Mouse (Mus musculus) hindbrain, embryonic 11.5 days (tissue): ENCODE results near the gene Tsc22d3. TPM values are rescaled to one million over a fixed set of nuclear protein-coding genes. Genes with fewer than 3 reads are reported as not detected.

Experiments
- ATAC-seq: fragments of 200-750 bp; cut with Nextera tagmentation; 2 replicates; pipeline ENCODE4 v1.8.0; 2017; ENCODE audit warnings: mild to moderate bottlenecking, moderate TSS enrichment, moderate library complexity; ENCODE audit not compliant: low FRiP score
- DNase-seq: peaks from one replicate; pipeline ENCODE4 v3.0.0-alpha.2; 2015; ENCODE audit warnings: low spot score
- H3K27ac ChIP-seq: fragments of 300-500 bp; sonication (generic); 2 replicates; pipeline ENCODE4 v1.5.1; 2014; ENCODE audit warnings: mild to moderate bottlenecking, low read depth, low read length
- H3K27me3 ChIP-seq: fragments of 300-500 bp; sonication (generic); 2 replicates; pipeline ENCODE4 v1.6.1; 2014; ENCODE audit warnings: mild to moderate bottlenecking, low read length, moderate library complexity, mixed read lengths; ENCODE audit not compliant: control insufficient read depth, insufficient read depth
- H3K36me3 ChIP-seq: fragments of 300-500 bp; sonication (generic); 2 replicates; pipeline ENCODE4 v1.6.1; 2014; ENCODE audit warnings: mild to moderate bottlenecking, low read length, moderate library complexity, mixed read lengths; ENCODE audit not compliant: control insufficient read depth, insufficient read depth
- H3K4me1 ChIP-seq: fragments of 300-500 bp; sonication (generic); replicated peaks from 2 replicates; pipeline ENCODE4 v1.6.1; 2014; ENCODE audit warnings: low read length, mixed read lengths; ENCODE audit not compliant: control insufficient read depth, insufficient read depth
- H3K4me2 ChIP-seq: fragments of 300-500 bp; sonication (generic); replicated peaks from 2 replicates; pipeline ENCODE4 v1.6.1; 2014; ENCODE audit warnings: mild to moderate bottlenecking, low read depth, low read length
- H3K4me3 ChIP-seq: fragments of 300-500 bp; sonication (generic); 2 replicates; pipeline ENCODE4 v1.5.1; 2014; ENCODE audit warnings: low read depth, low read length
- H3K9ac ChIP-seq: fragments of 300-500 bp; sonication (generic); 2 replicates; pipeline ENCODE4 v1.6.1; 2014; ENCODE audit warnings: low read depth, low read length
- H3K9me3 ChIP-seq: fragments of 300-500 bp; sonication (generic); 2 replicates; pipeline ENCODE4 v1.6.1; 2016; ENCODE audit warnings: low read length; ENCODE audit not compliant: control insufficient read depth
- WGBS: fragments of 180-500 bp; shearing (Covaris S2); extraction: QIAGEN DNeasy Blood & Tissue Kit; methylation state at CpG from one replicate; pipeline ENCODE4 v1.1.7; 2014; 5-methylcytosine and 5-hydroxymethylcytosine counted together
- polyA plus RNA-seq: library from polyadenylated mRNA; unstranded; fragments of >200 nt; fragmentation: Nextera tagmentation; extraction: Ambion mirVana; gene quantifications from 2 replicates; pipeline ENCODE4 v1.2.1, GENCODE M21; 2014

Gene Tsc22d3
- polyA plus RNA-seq, 1 experiment from 2014 or later = 147 TPM

DNA sequence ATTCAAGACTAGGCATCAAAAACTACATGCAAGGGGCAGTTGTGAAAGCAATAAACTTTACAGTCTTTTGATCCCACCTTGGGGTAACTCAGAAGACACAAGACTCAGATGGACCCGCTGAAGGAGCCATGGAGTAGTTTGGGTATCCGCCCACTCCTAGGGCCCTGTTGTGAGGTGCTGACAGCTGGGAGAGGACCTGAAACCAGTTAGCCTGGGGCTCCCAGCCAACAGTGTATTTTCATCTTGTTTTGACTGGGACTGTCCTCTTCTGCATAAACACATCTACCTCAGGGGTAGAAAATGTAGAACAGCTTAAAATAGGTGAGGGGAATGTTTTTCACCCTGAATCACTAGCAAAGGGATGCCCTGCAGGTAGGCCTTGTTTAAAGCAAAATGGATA is 44.5 kb downstream of the Tsc22d3 start:
- no peaks in the 10 kb centered on the region for H3K4me1 ChIP-seq
- H3K4me3 ChIP-seq = no peak overlapping the region
- DNase-seq (no peak), ATAC-seq (no peak)
- peaks cover 11% of the 10 kb centered on the region for H3K27me3 ChIP-seq
- H3K9me3 ChIP-seq = no peaks in the 10 kb centered on the region
- no peak overlapping the region for H3K4me2 ChIP-seq
- no peak overlapping the region for H3K27ac ChIP-seq
- WGBS = 72% methylated on average over 2 of the region's 2 CpGs
- no peak overlapping the region for H3K9ac ChIP-seq
- H3K36me3 ChIP-seq = no peaks in the 10 kb centered on the region

DNA sequence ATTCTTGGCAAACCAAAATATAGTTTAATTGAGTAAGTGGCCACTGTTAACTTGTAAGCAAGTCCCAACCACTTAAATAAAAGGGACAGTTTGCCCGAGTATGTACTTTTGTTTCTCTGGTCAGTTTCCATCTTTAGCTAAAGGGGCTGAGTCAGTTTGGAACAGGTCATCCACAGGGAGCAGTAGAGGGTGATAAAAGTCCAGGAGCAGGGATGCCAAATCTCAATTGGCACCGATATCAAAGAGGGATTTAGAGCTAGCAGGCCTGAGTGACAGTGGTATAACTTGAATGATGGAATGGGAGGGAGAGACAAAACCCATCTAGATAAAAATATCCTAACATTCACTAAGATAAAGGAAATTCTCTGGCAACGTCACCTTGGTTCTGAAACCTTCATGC is 45.0 kb downstream of the Tsc22d3 start:
- no peaks in the 10 kb centered on the region for H3K9me3 ChIP-seq
- ATAC-seq (no peak), DNase-seq (no peak)
- no peaks in the 10 kb centered on the region for H3K4me1 ChIP-seq
- no peaks in the 10 kb centered on the region for H3K36me3 ChIP-seq
- no peak overlapping the region for H3K4me2 ChIP-seq
- no peak overlapping the region for H3K27ac ChIP-seq
- H3K9ac ChIP-seq = no peak overlapping the region
- WGBS = 84% methylated on average over 3 of the region's 3 CpGs
- peaks cover 11% of the 10 kb centered on the region for H3K27me3 ChIP-seq
- no peak overlapping the region for H3K4me3 ChIP-seq

DNA sequence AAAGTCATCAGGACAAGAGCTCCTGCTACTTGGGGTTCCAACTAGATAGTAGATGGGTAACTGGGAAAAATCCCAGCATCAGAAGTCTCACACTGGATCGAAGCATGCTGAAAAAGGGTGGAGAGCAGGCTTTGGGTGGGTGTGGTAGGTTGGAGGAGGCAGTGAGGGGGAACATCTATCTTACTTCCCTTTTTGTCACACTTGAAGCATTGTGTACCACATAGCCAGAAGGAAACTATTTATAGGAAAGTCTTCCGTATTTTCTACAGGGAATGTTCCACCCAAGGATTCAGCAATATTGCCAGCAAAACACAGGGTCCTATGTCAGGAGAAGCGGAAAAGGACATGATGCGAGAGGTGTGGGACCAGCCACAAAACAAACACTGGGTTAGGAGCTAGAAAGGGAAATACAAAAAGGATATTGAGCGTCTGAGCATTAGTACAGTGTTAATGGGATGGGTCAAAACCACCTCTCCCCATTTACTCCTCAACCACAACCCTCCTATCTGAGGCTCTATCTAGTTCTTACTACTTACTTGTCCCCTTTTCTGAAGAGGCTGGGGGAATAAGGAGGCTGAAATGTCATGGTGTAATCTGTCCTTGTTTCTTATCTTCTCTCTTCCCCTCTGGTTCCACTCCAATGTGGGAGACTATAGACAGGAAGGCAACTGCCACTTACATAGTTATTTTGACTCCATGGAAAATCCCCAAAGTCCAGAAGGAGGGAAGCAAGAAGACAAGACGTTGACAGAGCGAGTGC is 52.6 kb downstream of the Tsc22d3 start:
- DNase-seq = no peak
- Histone ChIP-seq H3K4me2 (no peak overlapping the region), H3K36me3 (no peaks in the 10 kb centered on the region), H3K27me3 (peaks cover 11% of the 10 kb centered on the region; the same call in 1 of the 2 replicates), H3K4me1 (no peaks in the 10 kb centered on the region), H3K4me3 (no peak overlapping the region), H3K27ac (no peak overlapping the region), H3K9me3 (no peaks in the 10 kb centered on the region), H3K9ac (no peak overlapping the region)
- ATAC-seq = no peak
- 84% methylated on average over 7 of the region's 7 CpGs for WGBS

DNA sequence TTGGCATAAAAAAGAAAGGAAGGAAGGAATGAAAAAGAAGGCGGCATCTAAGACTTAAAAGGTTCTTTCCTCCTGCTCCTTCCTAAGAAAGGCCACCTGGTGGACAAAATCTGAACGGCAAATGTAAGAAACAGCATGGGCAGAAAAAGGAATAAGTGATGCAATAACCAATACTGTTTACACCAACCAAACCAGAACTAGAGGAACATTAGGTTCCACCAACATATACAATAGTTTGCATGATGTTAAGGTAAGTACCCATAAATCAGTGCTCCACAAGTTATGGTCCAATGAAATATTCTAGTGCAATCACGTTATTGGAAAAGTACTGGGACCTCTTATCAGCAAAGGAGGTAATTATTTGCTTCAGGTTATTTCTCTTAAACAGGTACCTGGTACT is 55.7 kb downstream of the Tsc22d3 start:
- peak; percentile 69 for DNase-seq
- peaks cover 15% of the 10 kb centered on the region for H3K27me3 ChIP-seq
- WGBS = 38% methylated on average over 3 of the region's 3 CpGs

DNA sequence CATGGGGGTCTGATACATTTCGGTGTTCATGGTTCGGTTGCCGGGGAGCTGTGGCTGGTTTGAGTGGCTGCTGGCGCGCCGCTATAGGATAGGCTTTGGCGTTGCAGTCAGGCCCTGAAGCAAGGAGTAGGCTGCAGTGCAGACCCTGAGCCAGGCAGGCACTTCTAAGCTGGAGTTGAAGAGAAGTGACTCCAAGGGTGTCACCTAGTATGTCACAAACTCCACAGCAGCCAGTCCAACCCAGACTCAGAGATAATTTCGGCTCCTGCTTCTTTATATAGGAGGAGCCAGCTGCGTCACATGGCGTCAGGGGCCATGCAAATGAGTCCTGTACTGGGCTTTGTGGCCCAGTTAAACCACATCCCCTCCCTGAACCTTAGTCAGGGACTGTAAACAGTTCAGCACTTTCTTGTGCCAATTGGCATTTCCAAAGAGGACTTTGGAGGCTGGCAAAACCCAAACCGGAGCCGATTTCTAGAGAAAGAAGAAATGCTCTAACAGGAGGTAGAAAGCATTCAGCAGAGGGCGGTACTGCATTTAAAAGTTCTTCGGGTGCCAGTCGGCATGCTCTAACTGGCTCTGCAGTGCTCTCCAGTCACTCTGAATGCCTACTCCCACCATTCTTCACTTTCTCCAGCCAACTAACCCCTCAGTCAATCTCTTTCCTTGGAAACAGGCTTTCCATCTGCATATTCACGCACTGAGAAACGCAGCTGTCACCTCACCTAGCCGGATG is 57.4 kb downstream of the Tsc22d3 start:
- H3K4me1 ChIP-seq = no peaks in the 10 kb centered on the region
- DNase-seq (peak; percentile 66), ATAC-seq (peak; percentile 83)
- WGBS = 29% methylated on average over 18 of the region's 18 CpGs
- no peaks in the 10 kb centered on the region for H3K9me3 ChIP-seq
- H3K4me2 ChIP-seq = peak overlapping the region; percentile 58
- no peaks in the 10 kb centered on the region for H3K36me3 ChIP-seq
- H3K4me3 ChIP-seq = peak overlapping the region; percentile 42
- H3K27ac ChIP-seq = peak overlapping the region; percentile 82
- H3K9ac ChIP-seq = peak overlapping the region; percentile 69
- H3K27me3 ChIP-seq = peaks cover 18% of the 10 kb centered on the region

More for the DNA sequence above, 55.7 kb downstream of the Tsc22d3 start:
- Histone ChIP-seq H3K36me3 (no peaks in the 10 kb centered on the region), H3K4me1 (no peaks in the 10 kb centered on the region), H3K27ac (no peak overlapping the region), H3K4me3 (no peak overlapping the region), H3K9ac (no peak overlapping the region), H3K9me3 (no peaks in the 10 kb centered on the region), H3K4me2 (no peak overlapping the region)
- ATAC-seq = no peak

DNA sequence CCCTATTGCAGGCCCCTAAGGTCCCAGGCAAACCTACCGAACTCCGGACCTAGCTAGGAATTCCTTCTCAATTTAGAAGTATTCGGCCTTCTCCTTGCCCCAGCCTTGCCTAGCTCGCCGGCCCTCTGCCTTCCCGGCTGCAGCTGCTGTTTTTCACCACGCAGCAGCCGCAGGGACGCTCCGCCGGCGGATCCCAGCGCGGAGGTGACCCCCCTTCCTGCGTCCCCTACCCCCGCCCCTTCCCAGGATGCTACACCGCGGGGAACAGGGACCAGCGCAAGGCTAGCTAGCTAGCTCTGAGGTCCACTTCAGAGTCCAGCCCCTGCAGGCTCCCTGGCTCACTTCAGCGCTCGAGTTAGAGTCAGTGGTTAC is 58.0 kb downstream of the Tsc22d3 start:
- Histone ChIP-seq H3K27ac (peak overlapping the region; percentile 82), H3K27me3 (peaks cover 16% of the 10 kb centered on the region)

DNA sequence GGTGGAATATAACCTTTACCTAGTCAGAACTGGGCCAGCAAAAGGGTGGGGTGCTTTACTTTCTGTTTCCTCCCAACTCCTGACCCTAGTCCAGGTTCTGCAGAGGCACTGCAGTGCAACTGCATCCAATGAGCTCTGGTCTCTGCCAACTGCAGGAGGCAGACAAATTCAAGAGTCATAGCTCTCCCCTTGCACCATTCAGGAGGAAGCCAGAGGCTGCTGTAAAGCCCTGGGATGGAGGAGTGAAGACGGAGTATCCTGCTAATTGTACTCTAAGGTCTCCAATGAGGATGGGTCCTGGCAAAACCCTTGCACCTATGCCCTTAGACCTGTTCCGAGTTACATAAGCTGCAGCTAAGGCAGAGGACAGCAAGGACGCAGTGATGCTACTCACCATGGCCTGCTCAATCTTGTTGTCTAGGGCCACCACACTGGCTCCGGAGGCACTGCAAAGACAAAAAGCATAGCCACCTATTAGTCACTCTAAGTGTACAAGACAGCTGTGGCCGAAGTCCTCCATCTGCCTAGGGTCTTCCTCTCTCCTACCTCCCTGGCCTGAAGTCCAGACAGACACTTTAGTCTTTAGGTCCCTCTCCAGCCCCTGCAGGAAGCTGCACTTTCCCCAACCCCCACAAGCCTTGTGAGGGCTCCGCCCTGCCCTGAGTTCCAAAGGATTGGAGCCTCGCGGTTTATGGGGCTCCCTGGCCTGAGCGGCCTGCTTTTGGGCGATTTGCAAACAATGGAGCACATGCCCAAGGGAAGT is 58.6 kb downstream of the Tsc22d3 start:
- Histone ChIP-seq H3K4me2 (peak overlapping the region; percentile 58), H3K4me1 (no peaks in the 10 kb centered on the region), H3K36me3 (no peaks in the 10 kb centered on the region), H3K9me3 (no peaks in the 10 kb centered on the region), H3K4me3 (peak overlapping the region; percentile 42), H3K27me3 (peaks cover 16% of the 10 kb centered on the region), H3K27ac (peak overlapping the region; percentile 82), H3K9ac (peak overlapping the region; percentile 69)
- ATAC-seq = peak; percentile 75
- 18% methylated on average over 10 of the region's 10 CpGs for WGBS
- DNase-seq = peak; percentile 53

More for the DNA sequence above, 58.0 kb downstream of the Tsc22d3 start:
- H3K4me3 ChIP-seq = peak overlapping the region; percentile 42
- peak; percentile 95 for ATAC-seq
- H3K36me3 ChIP-seq = no peaks in the 10 kb centered on the region
- H3K4me1 ChIP-seq = no peaks in the 10 kb centered on the region
- peak overlapping the region; percentile 58 for H3K4me2 ChIP-seq
- DNase-seq = peak; percentile 69
- WGBS = 25% methylated on average over 18 of the region's 21 CpGs
- H3K9ac ChIP-seq = peak overlapping the region; percentile 69
- no peaks in the 10 kb centered on the region for H3K9me3 ChIP-seq

DNA sequence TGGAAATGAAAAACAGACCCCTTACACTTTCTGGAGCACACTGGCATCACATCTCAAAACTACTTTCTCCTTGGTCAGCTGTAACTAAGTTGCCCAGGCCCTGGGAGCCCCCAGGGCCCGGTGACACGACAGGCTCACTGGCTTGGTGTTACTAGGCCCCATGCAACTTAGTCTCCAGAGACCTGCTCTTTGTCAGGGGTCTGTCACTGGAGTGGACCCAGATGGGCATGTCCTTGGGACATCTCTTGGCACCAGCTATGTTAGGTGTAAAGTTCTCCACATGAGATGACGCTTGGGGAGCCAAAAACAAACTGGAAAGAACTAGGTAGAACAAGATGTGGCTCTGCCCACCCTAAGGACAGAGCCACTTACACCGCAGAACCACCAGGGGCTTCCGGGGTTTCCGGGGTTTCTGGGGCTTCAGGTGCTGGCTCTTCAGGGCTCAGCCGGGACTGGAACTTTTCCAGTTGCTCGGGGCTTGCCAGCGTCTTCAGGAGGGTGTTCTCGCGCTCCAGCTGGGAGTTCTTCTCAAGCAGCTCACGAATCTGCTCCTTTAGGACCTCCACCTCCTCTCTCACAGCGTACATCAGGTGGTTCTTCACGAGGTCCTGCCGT is 59.9 kb downstream of the Tsc22d3 start:
- no peak overlapping the region for H3K27ac ChIP-seq
- H3K36me3 ChIP-seq = no peaks in the 10 kb centered on the region
- H3K4me1 ChIP-seq = no peaks in the 10 kb centered on the region
- H3K4me3 ChIP-seq = no peak overlapping the region
- DNase-seq (no peak), ATAC-seq (no peak)
- H3K9me3 ChIP-seq = no peaks in the 10 kb centered on the region
- H3K9ac ChIP-seq = no peak overlapping the region
- 89% methylated on average over 15 of the region's 15 CpGs for WGBS
- no peak overlapping the region for H3K4me2 ChIP-seq
- peaks cover 16% of the 10 kb centered on the region for H3K27me3 ChIP-seq
